Mouse (Mus musculus): ENCODE measurements around the gene Spock1. TPM values are rescaled to one million over a fixed set of nuclear protein-coding genes. Genes with fewer than 3 reads are reported as not detected.

The Spock1 gene
- polyA plus RNA-seq, 3 experiments from 2014 or later: not detected

GRCm38 (mm10) chr13:57651236-57651635, 256.9 kb downstream of the Spock1 start:
- no peak for ATAC-seq

- ATAC-seq: no peak
These were observed 259.3 kb downstream of the Spock1 start for GRCm38 (mm10) chr13:57648784-57649183.

- no peak for ATAC-seq
These were observed 260.7 kb downstream of the Spock1 start for GRCm38 (mm10) chr13:57647456-57647855.

- no peak for ATAC-seq
These were observed 265.1 kb downstream of the Spock1 start for GRCm38 (mm10) chr13:57643036-57643435.

- no peak for ATAC-seq
These were observed 266.5 kb downstream of the Spock1 start for GRCm38 (mm10) chr13:57641649-57642048.

DNA sequence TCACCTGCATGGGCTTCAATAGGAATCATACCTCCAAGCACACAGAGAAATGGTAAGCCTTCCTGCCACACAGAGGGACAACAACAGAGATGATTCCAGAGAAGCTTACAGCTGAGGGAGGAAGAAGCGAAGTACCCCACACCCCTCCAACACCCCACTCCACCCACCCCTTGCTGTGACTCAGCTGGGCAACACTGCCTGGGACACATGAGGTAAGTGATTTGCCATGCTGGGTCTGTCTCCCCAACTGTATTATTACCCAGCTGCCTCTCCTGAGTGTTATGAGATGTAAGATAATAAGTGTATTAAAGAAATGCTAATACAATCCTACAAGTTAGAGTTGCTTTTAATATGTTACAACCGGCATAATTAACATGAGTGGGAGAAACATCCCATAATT, 267.2 kb downstream of the Spock1 start:
- no peak for ATAC-seq

DNA sequence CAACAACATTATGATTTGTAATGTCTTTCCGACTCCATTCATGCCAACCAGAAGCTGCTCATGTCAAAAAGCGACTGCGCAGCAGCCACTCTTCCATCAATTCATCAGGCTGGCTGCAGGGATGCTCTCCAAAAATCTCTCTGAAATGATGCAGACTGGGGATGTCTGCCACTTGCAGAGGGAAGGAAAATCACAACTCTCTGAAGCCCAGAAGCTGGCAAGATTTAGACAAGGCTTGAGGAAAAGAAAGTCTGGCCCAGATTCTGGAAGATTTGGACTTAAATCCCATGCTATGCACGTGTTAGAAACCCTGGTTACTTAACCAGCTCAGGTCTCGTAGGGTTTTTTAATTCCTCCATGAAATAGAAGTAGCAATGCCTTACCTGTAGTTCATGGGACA, 269.3 kb downstream of the Spock1 start:
- no peak for ATAC-seq

DNA sequence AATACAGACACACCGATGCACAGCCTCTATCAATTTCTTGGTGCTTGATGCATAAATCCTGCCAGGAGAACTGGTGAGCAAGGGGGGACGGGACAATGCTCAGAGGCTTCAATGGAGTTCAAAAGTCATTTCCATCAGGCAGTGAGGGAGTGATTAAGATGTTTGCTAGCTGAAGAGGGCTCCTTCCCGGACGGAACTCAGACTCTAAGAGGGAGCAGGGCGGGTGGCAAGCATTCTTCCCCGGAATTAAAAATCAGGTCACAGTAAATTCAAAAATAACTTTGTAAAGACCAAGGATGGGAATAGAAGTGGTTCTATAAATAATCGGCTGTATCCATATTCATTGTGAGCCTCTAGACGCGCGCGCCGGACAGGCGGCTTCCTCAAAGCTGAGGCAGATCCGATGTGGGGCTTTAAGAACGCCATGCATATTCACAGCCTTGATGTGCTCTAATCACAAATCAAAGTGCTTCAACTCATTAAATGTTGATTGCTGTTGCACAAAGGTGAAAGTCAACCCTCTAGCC, 270.5 kb downstream of the Spock1 start:
- ATAC-seq: no peak

GRCm38 (mm10) chr13:57637080-57637572, 271.0 kb downstream of the Spock1 start:
- ATAC-seq: no peak

GRCm38 (mm10) chr13:57636196-57637015, 271.7 kb downstream of the Spock1 start:
- no peak for ATAC-seq

- ATAC-seq: no peak
These were observed 277.6 kb downstream of the Spock1 start for GRCm38 (mm10) chr13:57630532-57630931.

DNA sequence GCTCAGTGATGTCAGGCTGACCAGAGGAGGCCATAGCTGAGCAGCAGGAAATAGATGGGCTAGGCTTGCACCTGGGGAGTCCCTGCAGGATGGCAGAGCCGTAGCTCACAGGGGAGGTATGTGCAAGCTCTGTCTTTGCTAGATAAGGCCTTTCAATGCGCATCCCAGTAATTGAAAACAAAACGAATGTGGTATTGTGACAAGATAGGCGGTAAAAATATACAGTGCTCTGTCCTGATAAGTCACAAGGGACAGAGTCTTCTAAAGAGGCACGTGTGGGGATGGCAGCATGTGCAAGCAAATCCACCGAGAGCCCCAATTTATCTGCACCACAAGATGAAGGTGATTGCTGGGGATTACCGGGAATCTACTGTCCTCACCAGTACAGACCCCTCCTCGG, 279.9 kb downstream of the Spock1 start:
- ATAC-seq: no peak

GRCm38 (mm10) chr13:57626434-57626833, 281.7 kb downstream of the Spock1 start:
- ATAC-seq: no peak

GRCm38 (mm10) chr13:57623909-57624481, 284.1 kb downstream of the Spock1 start:
- ATAC-seq: no peak

GRCm38 (mm10) chr13:57619079-57619768, 288.9 kb downstream of the Spock1 start:
- no peak for ATAC-seq

DNA sequence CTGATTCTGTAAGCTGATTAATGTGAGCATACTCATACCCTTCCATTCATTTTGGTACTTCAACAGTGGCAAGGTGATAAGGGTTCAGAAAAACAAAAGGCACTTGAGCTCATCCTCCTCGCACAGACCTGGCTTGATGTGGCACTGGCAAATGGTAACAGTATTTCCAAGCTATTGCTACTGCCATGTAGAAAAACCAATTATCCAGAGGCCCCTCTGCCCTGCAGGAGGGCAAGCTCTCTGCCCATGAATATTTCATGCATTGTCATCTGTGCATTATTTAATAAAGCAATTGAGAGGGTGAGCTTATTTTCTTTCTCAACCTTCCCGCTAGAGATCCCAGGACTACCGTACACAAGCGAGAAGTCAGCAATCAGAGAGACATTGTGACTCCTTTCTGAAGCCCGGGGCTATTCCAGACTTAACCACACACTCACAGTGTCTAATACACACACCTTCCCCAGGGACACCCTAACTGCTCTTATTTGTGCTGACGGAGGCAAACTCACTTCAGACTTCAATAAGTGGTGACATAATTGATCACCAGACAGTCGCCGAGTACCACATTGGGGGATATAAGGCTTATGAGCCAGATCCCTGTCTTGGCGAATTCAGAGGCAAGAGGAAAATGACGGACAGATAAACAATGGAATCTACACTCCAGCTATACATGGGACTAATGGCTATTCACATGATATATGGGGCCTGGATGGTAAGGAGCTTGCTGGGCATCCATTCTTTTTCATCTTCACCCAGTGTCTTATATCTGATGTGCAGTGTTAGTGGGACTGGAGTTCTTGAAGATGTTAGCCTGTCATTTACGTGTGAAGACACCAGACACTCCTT, 296.6 kb downstream of the Spock1 start:
- no peak for ATAC-seq

- ATAC-seq: no peak
These were observed 298.2 kb downstream of the Spock1 start for GRCm38 (mm10) chr13:57609946-57610345.

GRCm38 (mm10) chr13:57604437-57604836, 303.7 kb downstream of the Spock1 start:
- ATAC-seq: no peak

- ATAC-seq: no peak
These were observed 304.9 kb downstream of the Spock1 start for GRCm38 (mm10) chr13:57603226-57603625.

GRCm38 (mm10) chr13:57595761-57596051, 312.4 kb downstream of the Spock1 start:
- no peak for ATAC-seq

DNA sequence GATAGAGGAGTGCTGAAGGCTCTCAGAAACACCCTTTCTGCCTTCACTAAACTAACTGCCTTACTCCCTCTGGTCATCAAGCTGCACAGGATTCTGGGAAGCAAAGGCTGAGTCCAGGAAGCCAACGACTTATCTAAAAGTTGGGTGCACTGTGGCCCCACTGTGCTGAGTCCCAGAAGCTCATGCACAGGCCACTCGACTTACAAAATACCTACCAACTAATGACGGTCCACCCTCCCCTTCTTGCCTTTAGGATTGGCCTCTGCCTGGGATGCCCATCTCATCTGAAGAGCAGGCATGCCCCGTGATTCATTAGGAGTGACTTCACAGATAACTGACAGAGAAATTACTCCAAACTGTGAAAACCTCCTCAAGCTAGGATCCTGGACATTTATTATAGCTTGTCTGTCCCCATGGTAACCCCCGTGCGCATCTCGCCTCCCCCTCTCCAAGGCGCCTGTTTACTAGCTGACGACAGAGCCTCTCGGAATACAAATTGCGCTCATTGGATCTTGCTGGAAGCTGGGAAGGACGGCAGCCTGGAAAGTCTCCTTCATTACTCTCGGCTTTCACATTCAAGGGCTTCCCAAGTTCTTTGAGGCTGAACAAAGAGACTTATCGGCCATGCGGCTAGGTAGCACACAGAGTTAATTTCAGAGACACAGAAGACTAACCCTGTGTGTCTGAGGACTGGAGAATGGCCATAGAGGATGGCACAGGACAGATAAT, 312.9 kb downstream of the Spock1 start:
- ATAC-seq: no peak

All from inflammation-experienced regulatory T-cells, adult 6 months (primary cell).